In genomic region chr5:76973488-76973887, GRCm38 (mm10) we compare ENCODE assay signal across 9 mouse cellular contexts. TPM values are rescaled to one million over a fixed set of nuclear protein-coding genes. Genes with fewer than 3 reads are reported as not detected.
DNase-seq lines count a peak whose midpoint lies in the region; ATAC-seq lines count a peak whose summit lies in the region.
"Had no signal": no experiment of that assay in that cellular context is flagged by ENCODE, and none has a peak within 500 bp of the region (broad histone marks: within the 10 kb centered on the region; RNA-seq: fewer than 3 reads in every experiment).

No protein-coding gene starts in this region.

- peak overlapping the region; percentile 100 for H3K4me3 ChIP-seq in heart, embryonic 16.5 days (ENCODE audit: low read length)
- peak overlapping the region; percentile 68 for H3K4me3 ChIP-seq in hindbrain, embryonic 16.5 days (ENCODE audit: low read length)
- peak overlapping the region; percentile 88 for H3K4me3 ChIP-seq in midbrain, embryonic 12.5 days

- no peak for ATAC-seq in heart, embryonic 16.5 days (replicated peaks; ENCODE audit: extremely low read depth, insufficient read depth, low FRiP score)
- peak; percentile 43 for ATAC-seq in common myeloid progenitor, adult 5-6 weeks (replicated peaks; ENCODE audit: low read depth, poor library complexity, severe bottlenecking)
- ATAC-seq in hindbrain, embryonic 16.5 days = no peak
- ATAC-seq in midbrain, embryonic 12.5 days (ENCODE audit: low FRiP score, low read depth) = no peak

- H3K4me2 ChIP-seq in heart, embryonic 16.5 days (ENCODE audit: low read depth, low read length) = peak overlapping the region; percentile 94
- H3K4me2 ChIP-seq in hindbrain, embryonic 16.5 days (ENCODE audit: low read length) = peak overlapping the region; percentile 88
- peak overlapping the region; percentile 91 for H3K4me2 ChIP-seq in midbrain, embryonic 12.5 days (replicated peaks)

- H3K4me1 ChIP-seq in heart, embryonic 16.5 days (ENCODE audit: control insufficient read depth, insufficient read depth, low read length) = peaks cover 11% of the 10 kb centered on the region
- peaks cover 12% of the 10 kb centered on the region for H3K4me1 ChIP-seq in hindbrain, embryonic 16.5 days (ENCODE audit: control insufficient read depth, insufficient read depth, low read depth, low read length)
- peaks cover 17% of the 10 kb centered on the region for H3K4me1 ChIP-seq in midbrain, embryonic 12.5 days

- no peaks in the 10 kb centered on the region for H3K9me3 ChIP-seq in heart, embryonic 16.5 days (replicated peaks; ENCODE audit: control insufficient read depth, low read length)
- no peaks in the 10 kb centered on the region for H3K9me3 ChIP-seq in hindbrain, embryonic 16.5 days (ENCODE audit: control insufficient read depth, low read length)
- no peaks in the 10 kb centered on the region for H3K9me3 ChIP-seq in midbrain, embryonic 12.5 days

- H3K27ac ChIP-seq in heart, embryonic 16.5 days (ENCODE audit: low read length) = no peak overlapping the region
- H3K27ac ChIP-seq in hindbrain, embryonic 16.5 days (ENCODE audit: low read depth, low read length) = no peak overlapping the region
- H3K27ac ChIP-seq in midbrain, embryonic 12.5 days (replicated peaks) = no peak overlapping the region

- H3K9ac ChIP-seq in heart, embryonic 16.5 days (ENCODE audit: low read length) = no peak overlapping the region
- peak overlapping the region; percentile 74 for H3K9ac ChIP-seq in hindbrain, embryonic 16.5 days (ENCODE audit: low read depth, low read length)
- peak overlapping the region; percentile 82; the same call in 1 of the 2 replicates for H3K9ac ChIP-seq in midbrain, embryonic 12.5 days (replicated peaks)

- WGBS in heart, embryonic 16.5 days = 54% methylated on average over 3 of the region's 3 CpGs
- WGBS in hindbrain, embryonic 16.5 days = 75% methylated on average over 3 of the region's 3 CpGs
- WGBS in midbrain, embryonic 12.5 days = 74% methylated on average over 3 of the region's 3 CpGs

- DNase-seq in heart, adult 18-20 months = no peak
- DNase-seq in left cerebral cortex, postnatal 14 days (ENCODE audit: low spot score in 2 of 2) = no peak
- DNase-seq in cerebellum, adult 11-12 months = no peak
- DNase-seq in left cerebral cortex, adult 8-10 months (ENCODE audit: low spot score in 2 of 2) = no peak

- peaks cover 12% of the 10 kb centered on the region for H3K36me3 ChIP-seq in heart, embryonic 16.5 days (ENCODE audit: control insufficient read depth, insufficient read depth)
- peaks cover 5% of the 10 kb centered on the region for H3K36me3 ChIP-seq in hindbrain, embryonic 16.5 days (ENCODE audit: control insufficient read depth, insufficient read depth, low read length)
- H3K36me3 ChIP-seq in midbrain, embryonic 12.5 days = peaks cover 27% of the 10 kb centered on the region

- no peaks in the 10 kb centered on the region for H3K27me3 ChIP-seq in heart, embryonic 16.5 days (ENCODE audit: control insufficient read depth, insufficient read depth, low read length)
- H3K27me3 ChIP-seq in hindbrain, embryonic 16.5 days (replicated peaks; ENCODE audit: control insufficient read depth, insufficient read depth, low read length) = no peaks in the 10 kb centered on the region
- no peaks in the 10 kb centered on the region for H3K27me3 ChIP-seq in midbrain, embryonic 12.5 days
- H3K27me3 ChIP-seq: Patski had no signal

- intact Hi-C loops in left cerebral cortex, postnatal 14 days (cut with DNase I) = no loop called here

RNA-seq across cellular contexts. Expression of gene Srp72, which starts 1.0 kb away (rescaled TPM):
- polyA plus RNA-seq in heart, embryonic 16.5 days (2015; fragmentation: Nextera tagmentation; extraction: Ambion mirVana) = 51.9 and 53.8 TPM in 2 replicates
- total RNA-seq in heart, adult 18-20 months (2021) = 10 to 100 TPM; 40.4 to 50.6 TPM
- 119 and 157 TPM in 2 replicates for total RNA-seq in common myeloid progenitor, adult 5-6 weeks (2017)
- polyA plus RNA-seq in hindbrain, embryonic 16.5 days (2015; fragmentation: Nextera tagmentation; extraction: Ambion mirVana) = 89.5 and 92.2 TPM in 2 replicates
- polyA plus RNA-seq in midbrain, embryonic 12.5 days (2016; fragmentation: Nextera tagmentation; extraction: Ambion mirVana) = 68.0 and 73.4 TPM in 2 replicates
- 100 to 1,000 TPM; 111 to 116 TPM for total RNA-seq in left cerebral cortex, postnatal 14 days (2021)
- 100 to 1,000 TPM in 3 of 4 experiments, 10 to 100 TPM in 1; 91.9 to 105 (median 103) TPM for total RNA-seq in left cerebral cortex, adult 8-10 months (2022)

RNA-seq across cellular contexts. Expression of gene Ppat, which starts 22.1 kb away (rescaled TPM):
- polyA plus RNA-seq in heart, embryonic 16.5 days (2015; fragmentation: Nextera tagmentation; extraction: Ambion mirVana) = 22.0 and 29.3 TPM in 2 replicates
- 10 to 100 TPM; 13.3 to 15.1 TPM for total RNA-seq in heart, adult 18-20 months (2021)
- 104 TPM in 2 replicates for total RNA-seq in common myeloid progenitor, adult 5-6 weeks (2017)
- 12.2 TPM in 2 replicates for polyA plus RNA-seq in hindbrain, embryonic 16.5 days (2015; fragmentation: Nextera tagmentation; extraction: Ambion mirVana)
- polyA plus RNA-seq in midbrain, embryonic 12.5 days (2016; fragmentation: Nextera tagmentation; extraction: Ambion mirVana) = 23.7 and 24.3 TPM in 2 replicates
- total RNA-seq in left cerebral cortex, postnatal 14 days (2021) = 10 to 100 TPM; 20.1 to 20.4 TPM
- 10 to 100 TPM; 16.2 to 20.3 (median 17.9) TPM for total RNA-seq in left cerebral cortex, adult 8-10 months (2022)

RNA-seq across cellular contexts. Expression of gene Paics, which starts 22.4 kb away (rescaled TPM):
- polyA plus RNA-seq in heart, embryonic 16.5 days (2015; fragmentation: Nextera tagmentation; extraction: Ambion mirVana) = 251 and 274 TPM in 2 replicates
- 100 to 1,000 TPM; 159 TPM for total RNA-seq in heart, adult 18-20 months (2021)
- 443 and 504 TPM in 2 replicates for total RNA-seq in common myeloid progenitor, adult 5-6 weeks (2017)
- 193 and 194 TPM in 2 replicates for polyA plus RNA-seq in hindbrain, embryonic 16.5 days (2015; fragmentation: Nextera tagmentation; extraction: Ambion mirVana)
- 288 and 297 TPM in 2 replicates for polyA plus RNA-seq in midbrain, embryonic 12.5 days (2016; fragmentation: Nextera tagmentation; extraction: Ambion mirVana)
- total RNA-seq in left cerebral cortex, postnatal 14 days (2021) = 10 to 100 TPM; 95.7 to 95.9 TPM
- 100 to 1,000 TPM; 101 to 109 (median 107) TPM for total RNA-seq in left cerebral cortex, adult 8-10 months (2022)

RNA-seq across cellular contexts. Expression of gene Arl9, which starts 30.4 kb away (rescaled TPM):
- 0.31 TPM in 1 of 2 replicates, not detected in the other for polyA plus RNA-seq in heart, embryonic 16.5 days (2015; fragmentation: Nextera tagmentation; extraction: Ambion mirVana)
- total RNA-seq in heart, adult 18-20 months (2021) = not detected
- not detected in 2 replicates for total RNA-seq in common myeloid progenitor, adult 5-6 weeks (2017)
- polyA plus RNA-seq in hindbrain, embryonic 16.5 days (2015; fragmentation: Nextera tagmentation; extraction: Ambion mirVana) = not detected in 2 replicates
- polyA plus RNA-seq in midbrain, embryonic 12.5 days (2016; fragmentation: Nextera tagmentation; extraction: Ambion mirVana) = not detected in 2 replicates
- total RNA-seq in left cerebral cortex, postnatal 14 days (2021) = not detected
- total RNA-seq in left cerebral cortex, adult 8-10 months (2022) = not detected

RNA-seq across cellular contexts. Expression of gene Thegl, which starts 42.3 kb away (rescaled TPM):
- polyA plus RNA-seq in heart, embryonic 16.5 days (2015; fragmentation: Nextera tagmentation; extraction: Ambion mirVana) = 0.14 TPM in 1 of 2 replicates, not detected in the other
- total RNA-seq in heart, adult 18-20 months (2021) = not detected
- total RNA-seq in common myeloid progenitor, adult 5-6 weeks (2017) = 0.23 TPM in 1 of 2 replicates, not detected in the other
- polyA plus RNA-seq in hindbrain, embryonic 16.5 days (2015; fragmentation: Nextera tagmentation; extraction: Ambion mirVana) = 0.40 and 0.73 TPM in 2 replicates
- polyA plus RNA-seq in midbrain, embryonic 12.5 days (2016; fragmentation: Nextera tagmentation; extraction: Ambion mirVana) = not detected in 2 replicates
- under 1 TPM; 0.55 to 0.83 TPM for total RNA-seq in left cerebral cortex, postnatal 14 days (2021)
- total RNA-seq in left cerebral cortex, adult 8-10 months (2022) = under 1 TPM in 3 of 4 experiments, not detected in 1; 0.21 to 0.91 (median 0.68) TPM
- polyA plus RNA-seq: Patski had no signal
